In the genomic region with DNA sequence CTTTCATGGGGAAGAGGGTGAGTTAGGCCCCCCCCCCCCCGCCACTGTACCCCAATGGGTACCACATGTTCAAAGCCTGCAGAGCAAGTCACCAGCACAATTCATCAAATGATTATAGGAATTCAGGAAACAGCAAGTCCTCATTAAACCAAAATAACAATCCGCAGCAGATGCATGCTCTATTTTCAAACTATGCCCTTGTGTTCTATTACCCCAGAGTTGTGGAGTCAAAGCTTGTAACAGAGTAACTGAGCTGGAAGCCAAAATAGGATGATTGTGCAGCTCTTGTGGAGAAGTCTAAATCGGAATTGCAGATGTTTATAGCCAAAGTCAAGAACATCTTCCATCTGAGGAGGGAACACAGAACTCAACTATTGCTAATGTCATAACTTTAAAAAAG, we compare ENCODE assay signal across 9 mouse cellular contexts. TPM values are rescaled to one million over a fixed set of nuclear protein-coding genes. Genes with fewer than 3 reads are reported as not detected.
"Had no signal": no experiment of that assay in that cellular context is flagged by ENCODE, and none has a peak within 500 bp of the region (broad histone marks: within the 10 kb centered on the region; RNA-seq: fewer than 3 reads in every experiment).

No protein-coding gene starts in this region.

- ATAC-seq: intestine, embryonic 16.5 days; midbrain, embryonic 13.5 days had no signal

- DNase-seq: kidney, adult 2 months; kidney, postnatal 14 days; lung, adult 18-20 months; lung, postnatal 36 days; thymus, postnatal 36 days had no signal

RNA-seq across cellular contexts. Expression of gene Dpt, which starts 40.8 kb away (rescaled TPM):
- total RNA-seq: megakaryocyte progenitor cell, adult 5-6 weeks had no signal
- polyA plus RNA-seq: midbrain, embryonic 13.5 days; neural tube, embryonic 14.5 days had no signal
